Mouse (Mus musculus): ENCODE data around the gene Cdkn2aipnl. TPM values are rescaled to one million over a fixed set of nuclear protein-coding genes. Genes with fewer than 3 reads are reported as not detected.

Gene Cdkn2aipnl
- total RNA-seq, 2 experiments from 2014 or later: 40.5 to 70.7 TPM

DNA sequence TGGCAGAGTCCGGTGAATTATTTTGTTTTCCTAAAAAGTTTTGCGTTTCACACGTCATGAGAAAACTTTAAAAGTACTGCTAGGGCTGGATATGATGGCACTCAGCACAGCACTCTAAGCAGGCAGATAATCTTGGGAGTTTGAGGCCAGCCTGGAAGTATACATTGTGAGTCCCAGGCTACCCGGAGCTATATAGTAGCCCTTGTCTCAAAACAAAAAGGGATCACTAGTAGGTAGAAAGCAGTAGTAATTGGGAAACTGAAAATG is 36.0 kb downstream of the Cdkn2aipnl start:
- no peak for ATAC-seq (ENCODE audit: poor library complexity, severe bottlenecking)

DNA sequence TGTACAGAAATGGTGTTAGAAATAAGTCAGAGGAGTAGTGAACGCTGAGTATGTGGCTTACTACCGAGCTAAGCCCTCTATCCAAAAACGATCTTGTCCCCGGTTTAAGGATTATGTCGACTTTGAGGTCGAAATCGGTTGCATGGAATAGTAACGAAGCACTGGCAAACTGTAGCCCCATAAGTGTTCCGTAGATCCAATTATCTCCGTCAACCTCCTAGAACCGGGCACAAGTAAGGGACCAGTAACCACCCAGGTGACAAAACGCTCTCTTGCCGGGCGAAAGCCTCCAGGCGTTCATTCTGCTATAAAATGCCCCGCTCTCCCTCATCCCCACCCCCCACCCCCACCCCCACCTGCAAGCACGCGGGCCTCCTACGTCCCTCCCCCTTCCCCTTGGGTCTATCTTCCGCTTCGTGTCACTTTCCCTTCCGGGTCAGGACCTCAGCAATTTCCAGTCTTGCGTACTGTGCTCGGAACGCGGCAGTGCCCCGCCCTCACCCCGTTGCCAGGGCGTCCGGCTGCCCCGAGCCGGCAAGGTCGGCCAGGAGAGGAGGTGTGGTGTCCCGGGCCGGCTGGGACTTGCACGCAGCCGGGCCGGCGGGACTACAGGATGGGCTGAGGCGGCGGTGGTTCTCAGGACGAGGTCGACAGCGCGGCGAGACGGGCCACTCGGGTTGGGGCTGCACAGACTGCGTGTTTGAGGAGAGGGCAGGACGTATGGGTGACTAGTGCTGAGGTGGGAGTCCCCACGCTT is 36.5 kb downstream of the Cdkn2aipnl start, which contains the start of gene Cdkl3:
Gene Cdkl3, plus strand, starts transcription at position 450 of the 757 bp plus-strand sequence.
- peak; percentile 82 for ATAC-seq (ENCODE audit: poor library complexity, severe bottlenecking)

DNA sequence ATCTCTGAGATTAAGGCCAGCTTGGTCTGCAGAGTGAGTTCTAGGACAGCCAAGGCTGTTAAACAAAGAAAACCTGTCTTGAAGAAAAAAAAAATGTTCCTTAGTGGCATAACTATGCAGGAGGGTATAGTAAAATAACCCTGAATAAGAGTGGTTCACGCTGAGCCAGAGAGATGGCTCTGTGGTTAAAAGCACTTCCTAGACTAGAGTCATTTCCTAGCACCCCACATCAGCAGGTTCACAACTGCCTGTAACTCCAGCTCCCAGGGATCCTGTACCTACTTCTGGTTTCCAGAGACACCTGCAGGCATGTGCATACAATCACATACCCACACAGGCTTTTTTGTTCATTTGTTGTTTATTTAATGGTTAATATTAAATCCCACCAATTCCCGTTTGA is 38.1 kb downstream of the Cdkn2aipnl start:
- ATAC-seq (ENCODE audit: poor library complexity, severe bottlenecking): no peak

DNA sequence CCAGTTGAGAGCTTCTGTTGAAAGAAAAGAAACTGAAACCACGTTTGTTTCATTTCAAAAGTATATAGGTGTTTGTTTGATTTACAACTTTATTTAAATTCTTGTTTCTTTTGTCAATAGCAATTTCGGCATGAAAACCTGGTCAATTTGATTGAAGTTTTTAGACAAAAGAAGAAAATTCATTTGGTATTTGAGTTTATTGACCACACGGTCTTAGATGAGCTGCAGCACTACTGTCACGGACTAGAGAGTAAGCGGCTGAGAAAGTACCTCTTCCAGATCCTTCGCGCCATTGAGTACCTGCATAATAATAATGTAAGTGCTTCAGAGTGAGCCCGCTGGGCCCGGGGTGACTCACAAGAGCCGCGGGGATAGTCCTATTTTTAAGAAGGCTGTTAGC is 43.5 kb downstream of the Cdkn2aipnl start:
- no peak for ATAC-seq (ENCODE audit: poor library complexity, severe bottlenecking)

DNA sequence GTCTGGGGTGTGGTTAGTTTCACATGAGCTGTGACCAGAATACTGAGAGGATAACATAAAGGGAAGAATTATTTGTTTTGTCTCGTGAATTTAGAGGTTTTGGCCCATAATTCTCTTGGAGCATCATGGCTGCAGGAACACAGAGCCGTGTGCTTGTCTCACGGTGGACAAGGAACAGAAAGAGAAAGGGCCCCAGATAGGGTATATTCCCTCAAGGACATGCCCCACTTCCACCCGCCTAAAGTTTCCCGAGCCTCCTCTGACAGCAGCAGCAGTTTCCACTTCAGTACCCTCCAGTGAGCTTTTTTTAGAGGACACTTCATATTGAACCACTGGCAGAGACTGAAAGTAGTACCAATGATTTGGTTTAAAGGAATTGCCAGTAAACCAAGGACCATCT is 44.1 kb downstream of the Cdkn2aipnl start:
- no peak for ATAC-seq (ENCODE audit: poor library complexity, severe bottlenecking)

DNA sequence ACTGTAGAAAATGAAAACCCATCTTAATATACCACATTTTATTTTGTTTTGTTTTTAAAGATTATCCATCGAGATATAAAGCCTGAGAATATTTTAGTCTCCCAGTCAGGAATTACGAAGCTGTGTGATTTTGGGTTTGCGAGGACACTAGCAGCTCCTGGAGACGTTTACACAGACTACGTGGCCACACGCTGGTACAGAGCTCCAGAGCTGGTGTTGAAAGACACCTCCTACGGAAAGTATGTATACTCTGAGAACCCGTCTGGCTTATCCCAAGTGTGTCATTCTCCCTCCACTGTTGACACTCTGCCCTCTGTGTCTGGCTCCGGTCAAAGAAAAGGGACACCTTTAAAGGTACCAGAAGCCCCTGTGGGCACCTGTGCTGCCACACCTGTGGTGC is 50.8 kb downstream of the Cdkn2aipnl start:
- ATAC-seq (ENCODE audit: poor library complexity, severe bottlenecking): no peak

Other genes with a start within 250 kb of the Cdkn2aipnl start
- 15.4 and 15.5 TPM in 2 replicates for gene Sec24a, start 204.0 kb upstream of the Cdkn2aipnl start, total RNA-seq (2015)
- 5.1 and 6.3 TPM in 2 replicates for gene Sec24a, start 204.0 kb upstream of the Cdkn2aipnl start, total RNA-seq (2017)
- gene Sar1b, start 204.0 kb upstream of the Cdkn2aipnl start, total RNA-seq (2015): 103 and 111 TPM in 2 replicates
- gene Sar1b, start 204.0 kb upstream of the Cdkn2aipnl start, total RNA-seq (2017): 47.7 and 53.2 TPM in 2 replicates
- gene Jade2, start 110.0 kb upstream of the Cdkn2aipnl start, total RNA-seq (2015): 1.9 and 2.1 TPM in 2 replicates
- 1.4 and 2.4 TPM in 2 replicates for gene Jade2, start 110.0 kb upstream of the Cdkn2aipnl start, total RNA-seq (2017)
- gene Ube2b, start 33.1 kb downstream of the Cdkn2aipnl start, total RNA-seq (2015): 110 and 123 TPM in 2 replicates
- gene Ube2b, start 33.1 kb downstream of the Cdkn2aipnl start, total RNA-seq (2017): 86.9 and 99.1 TPM in 2 replicates
- gene Cdkl3, start 36.6 kb downstream of the Cdkn2aipnl start, total RNA-seq (2015): 1.7 and 2.3 TPM in 2 replicates
- 2.7 and 10.0 TPM in 2 replicates for gene Cdkl3, start 36.6 kb downstream of the Cdkn2aipnl start, total RNA-seq (2017)
- 68.5 and 70.6 TPM in 2 replicates for gene Ppp2ca, start 131.0 kb downstream of the Cdkn2aipnl start, total RNA-seq (2015)
- 72.5 and 75.7 TPM in 2 replicates for gene Ppp2ca, start 131.0 kb downstream of the Cdkn2aipnl start, total RNA-seq (2017)
- gene Olfr1373, start 177.9 kb downstream of the Cdkn2aipnl start, total RNA-seq (2015): not detected in 2 replicates
- gene Olfr1373, start 177.9 kb downstream of the Cdkn2aipnl start, total RNA-seq (2017): 0.15 TPM in 1 of 2 replicates, not detected in the other
- gene Olfr1371, start 246.3 kb downstream of the Cdkn2aipnl start, total RNA-seq (2015): not detected in 2 replicates
- not detected in 2 replicates for gene Olfr1371, start 246.3 kb downstream of the Cdkn2aipnl start, total RNA-seq (2017)